ENCODE assay signal across 14 mouse cellular contexts in genomic region chr3:97978710-97979109, GRCm38 (mm10).
"Had no signal": no experiment of that assay in that cellular context is flagged by ENCODE, and none has a peak within 500 bp of the region (broad histone marks: within the 10 kb centered on the region; RNA-seq: fewer than 3 reads in every experiment).

No protein-coding gene starts in this region.

- ATAC-seq: intestine, embryonic 16.5 days; midbrain, embryonic 13.5 days had no signal

- H3K4me2 ChIP-seq: kidney, embryonic 15.5 days; limb, embryonic 13.5 days; midbrain, embryonic 13.5 days; neural tube, embryonic 15.5 days had no signal

- H3K9me3 ChIP-seq: kidney, embryonic 15.5 days; limb, embryonic 13.5 days; midbrain, embryonic 13.5 days; neural tube, embryonic 15.5 days had no signal

- DNase-seq: kidney, adult 2 months; kidney, postnatal 14 days; left cerebral cortex, postnatal 4 days; lung, adult 18-20 months; thymus, adult 18-20 months; thymus, postnatal 4 days had no signal

- H3K27ac ChIP-seq: kidney, embryonic 15.5 days; limb, embryonic 13.5 days; liver, embryonic 14.5 days; macrophage; midbrain, embryonic 13.5 days; neural tube, embryonic 15.5 days had no signal

- H3K9ac ChIP-seq: kidney, embryonic 15.5 days; limb, embryonic 13.5 days; liver, embryonic 14.5 days; midbrain, embryonic 13.5 days; neural tube, embryonic 15.5 days had no signal

- H3K27me3 ChIP-seq: kidney, embryonic 15.5 days; limb, embryonic 13.5 days; midbrain, embryonic 13.5 days; neural tube, embryonic 15.5 days had no signal

- H3K4me1 ChIP-seq: limb, embryonic 13.5 days; midbrain, embryonic 13.5 days; neural tube, embryonic 15.5 days had no signal

- H3K4me3 ChIP-seq: kidney, embryonic 15.5 days; limb, embryonic 13.5 days; midbrain, embryonic 13.5 days; myocyte; neural tube, embryonic 15.5 days had no signal

- H3K36me3 ChIP-seq: kidney, embryonic 15.5 days; limb, embryonic 13.5 days; midbrain, embryonic 13.5 days; neural tube, embryonic 15.5 days had no signal
